Mouse (Mus musculus): ENCODE data around the gene Tmem235. TPM values are rescaled to one million over a fixed set of nuclear protein-coding genes. Genes with fewer than 3 reads are reported as not detected.
"Not testable (repeated sequence)": the region's sequence is repeated elsewhere in the genome, so short reads cannot be mapped to it uniquely, and the experiment has no call there.

The Tmem235 gene
- not detected in 2 replicates for polyA plus RNA-seq (2014; fragmentation: Nextera tagmentation; extraction: Ambion mirVana)

DNA sequence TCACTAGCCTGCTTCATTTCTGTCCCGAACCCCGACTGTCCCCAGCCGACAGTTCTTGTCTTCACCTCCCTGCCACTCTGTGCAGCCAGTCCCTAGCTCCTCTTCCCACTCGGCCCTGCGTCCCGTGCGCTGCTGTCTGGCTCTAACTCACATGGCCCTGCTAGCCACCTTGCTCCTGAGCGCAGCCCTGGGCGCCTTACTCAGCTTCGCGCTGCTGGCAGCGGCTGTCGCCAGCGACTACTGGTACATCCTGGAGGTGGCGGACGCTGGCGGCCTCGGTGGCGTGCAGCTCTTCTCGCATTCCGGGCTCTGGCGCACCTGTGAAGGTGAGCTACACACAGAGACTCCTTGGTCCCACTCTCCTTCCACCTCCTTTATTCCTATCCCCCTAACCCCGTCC is at the start of gene Tmem235:
TSS of gene Tmem235 (plus strand) at position 152 of the 400 bp plus-strand sequence.
- 4% methylated on average over 23 of the region's 23 CpGs for WGBS
- Histone ChIP-seq H3K4me3 (replicated peaks; ENCODE audit: low read depth, low read length) (no peak within 1 kb of the TSS), H3K9ac (replicated peaks; ENCODE audit: low read length) (no peak within 1 kb of the TSS), H3K36me3 (ENCODE audit: control insufficient read depth, insufficient read depth, low read length) (0 out of 2 replicates have a peak, but pooled peaks cover 3% of the 10 kb centered on the region), H3K9me3 (ENCODE audit: control insufficient read depth, low read length) (no peaks in the 10 kb centered on the region), H3K4me1 (ENCODE audit: control insufficient read depth, insufficient read depth, low read length) (peaks cover 4% of the 10 kb centered on the region; the same call in 1 of the 2 replicates), H3K27me3 (ENCODE audit: control insufficient read depth, insufficient read depth, low read length) (peaks cover 11% of the 10 kb centered on the region; the same call in 1 of the 2 replicates), H3K27ac (replicated peaks; ENCODE audit: low read depth, low read length) (no peak within 1 kb of the TSS), H3K4me2 (ENCODE audit: low read length) (peak within 1 kb of the TSS; percentile 15; the same call in 1 of the 2 replicates)
- DNase-seq (no peak), ATAC-seq (ENCODE audit: low FRiP score, low TSS enrichment) (no peak)

DNA sequence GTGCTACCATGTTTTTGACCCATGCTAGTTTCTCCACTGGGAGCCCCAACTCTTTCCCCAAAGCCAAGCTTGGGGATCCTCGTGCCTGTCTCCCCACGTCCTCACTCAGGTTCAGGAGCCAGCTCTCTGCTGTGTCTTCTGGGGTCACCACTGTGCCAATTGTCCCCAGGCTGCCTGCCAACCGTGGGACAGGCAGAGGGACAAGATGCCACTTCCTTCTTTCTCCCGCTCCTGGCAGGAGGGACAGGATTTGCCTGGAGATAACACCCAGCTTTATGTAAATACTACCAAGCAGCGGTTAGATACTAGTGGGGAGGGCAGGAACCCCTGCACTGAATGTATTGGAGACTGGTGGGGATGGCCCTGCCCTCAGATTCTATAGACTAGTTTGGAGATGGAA is 46.7 kb upstream of the Tmem235 start:
- 81% methylated on average over 5 of the region's 5 CpGs for WGBS
- peaks cover 15% of the 10 kb centered on the region for H3K4me1 ChIP-seq (ENCODE audit: control insufficient read depth, insufficient read depth, low read length)
- H3K27me3 ChIP-seq (ENCODE audit: control insufficient read depth, insufficient read depth, low read length): peaks cover 8% of the 10 kb centered on the region; the same call in 1 of the 2 replicates
- no peak overlapping the region for H3K4me3 ChIP-seq (replicated peaks; ENCODE audit: low read depth, low read length)
- no peaks in the 10 kb centered on the region; the same call in 1 of the 2 replicates for H3K36me3 ChIP-seq (ENCODE audit: control insufficient read depth, insufficient read depth, low read length)
- H3K27ac ChIP-seq (replicated peaks; ENCODE audit: low read depth, low read length): 0 out of 2 replicates have a peak overlapping the region, but pooled peaks have one; percentile 1
- no peaks in the 10 kb centered on the region for H3K9me3 ChIP-seq (ENCODE audit: control insufficient read depth, low read length)
- DNase-seq (no peak), ATAC-seq (ENCODE audit: low FRiP score, low TSS enrichment) (no peak)
- H3K4me2 ChIP-seq (ENCODE audit: low read length): no peak overlapping the region
- no peak overlapping the region for H3K9ac ChIP-seq (replicated peaks; ENCODE audit: low read length)

DNA sequence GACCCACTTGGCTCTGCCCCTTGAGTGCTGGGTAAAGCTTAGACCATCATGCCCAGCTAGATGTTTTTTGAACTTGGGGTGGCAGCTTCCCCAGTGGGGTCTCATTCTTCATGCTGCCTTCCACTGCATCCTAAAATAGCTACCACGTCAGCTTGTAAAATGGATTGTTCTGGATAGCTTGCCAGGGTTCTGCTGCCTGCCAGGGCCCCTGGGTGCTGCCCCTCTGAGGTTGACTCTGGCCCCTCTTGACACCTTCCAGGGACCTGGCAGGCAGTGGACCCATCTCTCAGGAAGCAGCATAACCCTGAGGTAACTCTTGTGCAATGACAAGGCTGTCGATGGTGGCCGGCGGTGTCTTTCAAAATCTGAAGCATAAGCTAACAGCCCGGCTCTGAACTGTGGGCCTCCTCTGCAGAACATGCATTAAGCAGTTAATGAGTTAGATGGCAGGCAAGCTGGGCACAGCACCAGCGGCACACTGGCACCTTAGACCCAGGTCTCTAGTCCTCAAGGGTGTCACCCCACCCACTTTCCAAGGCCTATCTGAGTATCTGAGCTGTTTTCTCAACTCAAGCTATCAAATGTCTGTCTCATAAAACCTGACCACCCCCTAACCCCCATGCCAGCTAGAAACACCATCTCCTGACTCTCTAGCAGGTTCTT is 45.7 kb upstream of the Tmem235 start:
- DNase-seq (no peak), ATAC-seq (ENCODE audit: low FRiP score, low TSS enrichment) (no peak)
- H3K9me3 ChIP-seq (ENCODE audit: control insufficient read depth, low read length): no peaks in the 10 kb centered on the region
- H3K36me3 ChIP-seq (ENCODE audit: control insufficient read depth, insufficient read depth, low read length): no peaks in the 10 kb centered on the region; the same call in 1 of the 2 replicates
- H3K27me3 ChIP-seq (ENCODE audit: control insufficient read depth, insufficient read depth, low read length): peaks cover 6% of the 10 kb centered on the region; the same call in 1 of the 2 replicates
- H3K4me3 ChIP-seq (replicated peaks; ENCODE audit: low read depth, low read length): no peak overlapping the region
- 96% methylated on average over 6 of the region's 6 CpGs for WGBS
- no peak overlapping the region for H3K4me2 ChIP-seq (ENCODE audit: low read length)
- H3K9ac ChIP-seq (replicated peaks; ENCODE audit: low read length): no peak overlapping the region
- H3K27ac ChIP-seq (replicated peaks; ENCODE audit: low read depth, low read length): no peak overlapping the region
- H3K4me1 ChIP-seq (ENCODE audit: control insufficient read depth, insufficient read depth, low read length): peaks cover 12% of the 10 kb centered on the region

DNA sequence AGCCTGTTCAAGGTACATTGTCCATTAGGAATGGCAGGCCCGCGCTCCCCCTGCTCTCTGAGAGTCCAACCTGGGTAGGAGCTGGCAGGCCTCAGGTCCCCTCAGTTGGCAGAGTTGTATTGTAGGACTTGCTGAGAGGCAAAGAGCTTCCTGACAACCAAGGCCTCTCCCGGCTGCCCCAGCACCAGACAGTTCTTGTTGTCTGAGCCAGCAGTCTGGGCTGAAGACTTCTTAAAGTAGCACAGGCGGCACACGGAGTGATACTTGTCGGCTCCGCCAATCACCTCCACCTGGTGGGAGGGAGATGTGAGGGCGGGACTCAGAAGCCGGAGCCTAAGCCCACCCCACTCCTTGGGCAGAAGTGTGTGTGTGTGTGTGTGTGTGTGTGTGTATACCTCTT is 44.7 kb upstream of the Tmem235 start:
- not testable (repeated sequence) for H3K27me3 ChIP-seq (ENCODE audit: control insufficient read depth, insufficient read depth, low read length); H3K4me2 ChIP-seq (ENCODE audit: low read length); DNase-seq; H3K4me1 ChIP-seq (ENCODE audit: control insufficient read depth, insufficient read depth, low read length); H3K36me3 ChIP-seq (ENCODE audit: control insufficient read depth, insufficient read depth, low read length); H3K9ac ChIP-seq (replicated peaks; ENCODE audit: low read length); H3K4me3 ChIP-seq (replicated peaks; ENCODE audit: low read depth, low read length); H3K27ac ChIP-seq (replicated peaks; ENCODE audit: low read depth, low read length); H3K9me3 ChIP-seq (ENCODE audit: control insufficient read depth, low read length); ATAC-seq (ENCODE audit: low FRiP score, low TSS enrichment)
- WGBS: 88% methylated on average over 9 of the region's 9 CpGs

DNA sequence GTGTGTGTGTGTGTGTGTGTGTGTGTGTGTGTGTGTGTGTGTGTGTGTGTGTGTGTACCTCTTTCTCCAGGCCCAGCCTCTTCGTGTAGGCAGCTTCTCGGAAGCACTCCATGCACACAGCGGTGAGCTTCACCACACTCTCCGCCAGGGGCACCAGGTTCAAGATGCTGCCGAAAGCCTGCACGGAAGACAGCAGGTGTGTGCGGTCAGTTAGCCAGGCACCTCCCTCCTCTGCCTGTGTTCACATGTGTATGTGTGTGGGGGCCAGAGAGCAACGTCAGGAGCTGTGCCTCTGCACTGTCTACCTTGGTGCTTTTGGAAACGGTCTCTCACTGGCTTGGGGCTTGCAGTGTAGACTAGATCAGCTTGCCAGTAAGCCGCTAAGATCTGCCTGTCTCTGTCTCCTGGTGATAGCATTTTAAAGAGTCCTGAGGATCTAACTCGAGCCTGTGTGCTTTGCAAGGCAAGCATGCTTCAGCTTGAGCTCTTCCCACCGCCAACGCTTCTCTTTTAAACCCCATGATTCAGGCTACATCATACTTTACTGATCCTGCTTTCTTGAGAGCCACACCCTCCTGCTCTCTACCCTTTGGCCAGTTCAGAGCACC is 44.1 kb upstream of the Tmem235 start:
- no peaks in the 10 kb centered on the region for H3K9me3 ChIP-seq (ENCODE audit: control insufficient read depth, low read length)
- H3K4me3 ChIP-seq (replicated peaks; ENCODE audit: low read depth, low read length): no peak overlapping the region
- H3K4me2 ChIP-seq (ENCODE audit: low read length): no peak overlapping the region
- H3K4me1 ChIP-seq (ENCODE audit: control insufficient read depth, insufficient read depth, low read length): no peaks in the 10 kb centered on the region
- DNase-seq (no peak), ATAC-seq (ENCODE audit: low FRiP score, low TSS enrichment) (no peak)
- no peaks in the 10 kb centered on the region for H3K27me3 ChIP-seq (ENCODE audit: control insufficient read depth, insufficient read depth, low read length)
- H3K9ac ChIP-seq (replicated peaks; ENCODE audit: low read length): no peak overlapping the region
- no peaks in the 10 kb centered on the region; the same call in 1 of the 2 replicates for H3K36me3 ChIP-seq (ENCODE audit: control insufficient read depth, insufficient read depth, low read length)
- WGBS: 91% methylated on average over 13 of the region's 13 CpGs
- H3K27ac ChIP-seq (replicated peaks; ENCODE audit: low read depth, low read length): no peak overlapping the region

DNA sequence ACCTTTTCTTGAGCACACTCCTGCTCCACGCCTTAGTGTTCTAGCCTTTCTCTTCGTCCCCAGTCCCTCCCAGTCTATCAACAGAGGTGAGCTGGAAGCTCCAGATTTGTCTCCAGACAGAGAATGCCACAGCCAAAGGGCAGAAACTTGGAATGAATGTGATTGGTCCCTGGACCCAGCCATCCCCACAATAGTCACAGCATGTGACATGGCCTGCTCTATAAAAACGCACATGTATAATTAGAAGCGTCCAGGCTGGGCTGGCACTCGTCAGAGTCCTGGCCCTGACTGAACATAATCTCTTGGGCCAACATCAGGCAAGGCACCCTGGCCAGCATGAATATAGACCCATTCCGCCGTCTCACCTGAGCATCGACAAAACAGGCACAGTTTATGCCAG is 41.5 kb upstream of the Tmem235 start:
- H3K9ac ChIP-seq (replicated peaks; ENCODE audit: low read length): no peak overlapping the region
- no peaks in the 10 kb centered on the region for H3K9me3 ChIP-seq (ENCODE audit: control insufficient read depth, low read length)
- H3K36me3 ChIP-seq (ENCODE audit: control insufficient read depth, insufficient read depth, low read length): no peaks in the 10 kb centered on the region; the same call in 1 of the 2 replicates
- H3K27ac ChIP-seq (replicated peaks; ENCODE audit: low read depth, low read length): no peak overlapping the region
- WGBS: 62% methylated on average over 8 of the region's 8 CpGs
- no peak overlapping the region for H3K4me3 ChIP-seq (replicated peaks; ENCODE audit: low read depth, low read length)
- no peak overlapping the region for H3K4me2 ChIP-seq (ENCODE audit: low read length)
- no peak for DNase-seq
- H3K4me1 ChIP-seq (ENCODE audit: control insufficient read depth, insufficient read depth, low read length): no peaks in the 10 kb centered on the region
- H3K27me3 ChIP-seq (ENCODE audit: control insufficient read depth, insufficient read depth, low read length): no peaks in the 10 kb centered on the region
- ATAC-seq (ENCODE audit: low FRiP score, low TSS enrichment): no peak

DNA sequence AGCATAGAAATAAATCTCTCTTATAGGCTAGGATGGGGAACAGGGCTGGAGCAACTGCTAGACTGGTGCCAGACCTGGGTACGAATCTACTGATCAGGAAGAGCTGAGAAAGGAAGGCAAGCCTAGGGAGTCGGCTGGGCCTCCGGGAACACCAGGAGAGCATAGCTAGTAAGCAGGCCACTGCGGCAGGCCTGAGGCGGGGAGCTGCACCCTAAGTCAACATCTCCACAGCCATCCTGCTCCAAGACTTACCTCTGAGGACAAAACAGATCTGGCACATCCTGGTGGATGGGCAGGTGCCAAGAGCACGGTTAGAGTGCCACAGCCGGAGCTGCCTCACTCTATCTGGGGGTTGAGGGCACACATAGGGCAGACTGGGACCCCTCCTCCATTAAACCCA is 40.4 kb upstream of the Tmem235 start:
- no peaks in the 10 kb centered on the region; the same call in 1 of the 2 replicates for H3K36me3 ChIP-seq (ENCODE audit: control insufficient read depth, insufficient read depth, low read length)
- WGBS: 96% methylated on average over 7 of the region's 7 CpGs
- H3K4me2 ChIP-seq (ENCODE audit: low read length): no peak overlapping the region
- no peak overlapping the region for H3K4me3 ChIP-seq (replicated peaks; ENCODE audit: low read depth, low read length)
- no peaks in the 10 kb centered on the region for H3K27me3 ChIP-seq (ENCODE audit: control insufficient read depth, insufficient read depth, low read length)
- H3K9ac ChIP-seq (replicated peaks; ENCODE audit: low read length): no peak overlapping the region
- H3K4me1 ChIP-seq (ENCODE audit: control insufficient read depth, insufficient read depth, low read length): peaks cover 4% of the 10 kb centered on the region
- DNase-seq: no peak
- H3K27ac ChIP-seq (replicated peaks; ENCODE audit: low read depth, low read length): no peak overlapping the region
- ATAC-seq (ENCODE audit: low FRiP score, low TSS enrichment): no peak
- H3K9me3 ChIP-seq (ENCODE audit: control insufficient read depth, low read length): no peaks in the 10 kb centered on the region

DNA sequence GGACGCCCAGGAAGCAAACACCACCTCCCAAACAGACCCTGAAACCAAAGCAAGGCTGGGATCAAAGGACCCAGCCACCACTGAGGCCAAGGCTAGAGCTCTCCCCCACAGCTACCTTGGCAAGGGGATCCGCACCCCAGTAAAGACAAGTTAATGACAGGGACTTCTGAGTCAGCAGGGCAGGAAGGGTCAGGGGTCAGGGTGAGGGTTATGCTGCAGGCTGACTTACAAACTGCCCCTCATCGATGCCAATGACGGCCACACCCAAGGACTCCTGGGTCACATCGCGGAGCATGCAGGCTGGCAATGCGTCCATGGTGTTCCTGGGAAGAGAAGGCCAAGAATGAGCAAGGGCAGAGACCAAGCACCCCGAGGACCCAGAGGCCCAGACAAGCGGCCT is 38.7 kb upstream of the Tmem235 start:
- no peak overlapping the region for H3K27ac ChIP-seq (replicated peaks; ENCODE audit: low read depth, low read length)
- H3K9me3 ChIP-seq (ENCODE audit: control insufficient read depth, low read length): no peaks in the 10 kb centered on the region
- H3K4me1 ChIP-seq (ENCODE audit: control insufficient read depth, insufficient read depth, low read length): peaks cover 17% of the 10 kb centered on the region
- DNase-seq: no peak
- WGBS: 94% methylated on average over 9 of the region's 9 CpGs
- H3K4me3 ChIP-seq (replicated peaks; ENCODE audit: low read depth, low read length): no peak overlapping the region
- no peaks in the 10 kb centered on the region for H3K27me3 ChIP-seq (ENCODE audit: control insufficient read depth, insufficient read depth, low read length)
- no peak overlapping the region for H3K4me2 ChIP-seq (ENCODE audit: low read length)
- H3K9ac ChIP-seq (replicated peaks; ENCODE audit: low read length): no peak overlapping the region
- no peaks in the 10 kb centered on the region; the same call in 1 of the 2 replicates for H3K36me3 ChIP-seq (ENCODE audit: control insufficient read depth, insufficient read depth, low read length)
- no peak for ATAC-seq (ENCODE audit: low FRiP score, low TSS enrichment)
